Mouse (Mus musculus) R1 (cell line): ENCODE data around the gene Mrps35.

ENCODE experiments used
- DNase-seq: peaks from one replicate; pipeline ENCODE4 v3.0.0-alpha.2; 2018; ENCODE audit warnings: low read depth, low spot score

Gene Mrps35

GRCm38 (mm10) chr6:147087736-147088135, 45.2 kb downstream of the Mrps35 start:
- no peak for DNase-seq

GRCm38 (mm10) chr6:147088517-147088916, 46.0 kb downstream of the Mrps35 start:
- no peak for DNase-seq

GRCm38 (mm10) chr6:147090191-147090590, 47.6 kb downstream of the Mrps35 start:
- no peak for DNase-seq

GRCm38 (mm10) chr6:147091136-147092120, 48.9 kb downstream of the Mrps35 start, which contains the start of gene Klhl42:
Klhl42 (plus strand) TSS chr6:147091379.
- DNase-seq: peak; percentile 76

GRCm38 (mm10) chr6:147092136-147092535, 49.6 kb downstream of the Mrps35 start:
- no peak for DNase-seq

GRCm38 (mm10) chr6:147094771-147095170, 52.2 kb downstream of the Mrps35 start:
- DNase-seq: no peak

GRCm38 (mm10) chr6:147096109-147096508, 53.5 kb downstream of the Mrps35 start:
- peak; percentile 78 for DNase-seq

GRCm38 (mm10) chr6:147096934-147097333, 54.4 kb downstream of the Mrps35 start:
- no peak for DNase-seq

- no peak for DNase-seq
Observed at GRCm38 (mm10) chr6:147097346-147097929, 54.9 kb downstream of the Mrps35 start.

- peak; percentile 51 for DNase-seq
Observed at GRCm38 (mm10) chr6:147099458-147100277, 57.1 kb downstream of the Mrps35 start.

- DNase-seq: no peak
Observed at GRCm38 (mm10) chr6:147102293-147102692, 59.7 kb downstream of the Mrps35 start.

- peak; percentile 78 for DNase-seq
Observed at GRCm38 (mm10) chr6:147105529-147105928, 63.0 kb downstream of the Mrps35 start.

- DNase-seq: no peak
Observed at GRCm38 (mm10) chr6:147106716-147107115, 64.2 kb downstream of the Mrps35 start.

GRCm38 (mm10) chr6:147109283-147109682, 66.7 kb downstream of the Mrps35 start:
- no peak for DNase-seq

- peak; percentile 87 for DNase-seq
Observed at GRCm38 (mm10) chr6:147116579-147116978, 74.0 kb downstream of the Mrps35 start.

- no peak for DNase-seq
Observed at GRCm38 (mm10) chr6:147117764-147118163, 75.2 kb downstream of the Mrps35 start.

- DNase-seq: no peak
Observed at GRCm38 (mm10) chr6:147118190-147118589, 75.6 kb downstream of the Mrps35 start.

GRCm38 (mm10) chr6:147121320-147121719, 78.8 kb downstream of the Mrps35 start:
- no peak for DNase-seq
